Mouse (Mus musculus) bone marrow, adult 2 months (tissue): Measurements from ENCODE around the gene Trmt1l.

Experiments
- CTCF ChIP-seq: fragments of 200-500 bp; IDR thresholded peaks from 2 replicates; pipeline ENCODE4 v1.5.1; 2011; ENCODE audit warnings: low read length, control low read depth; ENCODE audit not compliant: control insufficient read depth, insufficient read depth
- POLR2A ChIP-seq: fragments of 200-500 bp; IDR thresholded peaks from 2 replicates; pipeline ENCODE4 v1.6.1; 2011; ENCODE audit warnings: low read depth, mild to moderate bottlenecking, control low read depth, low read length, borderline replicate concordance; ENCODE audit not compliant: control insufficient read depth

GRCm38 (mm10) chr1:151494711-151495110, 66.4 kb downstream of the Trmt1l start:
- TF ChIP-seq POLR2A (no peak), CTCF (no peak)
